Mouse (Mus musculus): ENCODE results near the gene Pdha1. TPM values are rescaled to one million over a fixed set of nuclear protein-coding genes. Genes with fewer than 3 reads are reported as not detected.
A peak's percentile ranks its signal among the peaks of the same experiment; 100 is the strongest.

Gene Pdha1
- polyA plus RNA-seq (2016; fragmentation: Nextera tagmentation; extraction: Ambion mirVana): 81.1 and 84.3 TPM in 2 replicates

DNA sequence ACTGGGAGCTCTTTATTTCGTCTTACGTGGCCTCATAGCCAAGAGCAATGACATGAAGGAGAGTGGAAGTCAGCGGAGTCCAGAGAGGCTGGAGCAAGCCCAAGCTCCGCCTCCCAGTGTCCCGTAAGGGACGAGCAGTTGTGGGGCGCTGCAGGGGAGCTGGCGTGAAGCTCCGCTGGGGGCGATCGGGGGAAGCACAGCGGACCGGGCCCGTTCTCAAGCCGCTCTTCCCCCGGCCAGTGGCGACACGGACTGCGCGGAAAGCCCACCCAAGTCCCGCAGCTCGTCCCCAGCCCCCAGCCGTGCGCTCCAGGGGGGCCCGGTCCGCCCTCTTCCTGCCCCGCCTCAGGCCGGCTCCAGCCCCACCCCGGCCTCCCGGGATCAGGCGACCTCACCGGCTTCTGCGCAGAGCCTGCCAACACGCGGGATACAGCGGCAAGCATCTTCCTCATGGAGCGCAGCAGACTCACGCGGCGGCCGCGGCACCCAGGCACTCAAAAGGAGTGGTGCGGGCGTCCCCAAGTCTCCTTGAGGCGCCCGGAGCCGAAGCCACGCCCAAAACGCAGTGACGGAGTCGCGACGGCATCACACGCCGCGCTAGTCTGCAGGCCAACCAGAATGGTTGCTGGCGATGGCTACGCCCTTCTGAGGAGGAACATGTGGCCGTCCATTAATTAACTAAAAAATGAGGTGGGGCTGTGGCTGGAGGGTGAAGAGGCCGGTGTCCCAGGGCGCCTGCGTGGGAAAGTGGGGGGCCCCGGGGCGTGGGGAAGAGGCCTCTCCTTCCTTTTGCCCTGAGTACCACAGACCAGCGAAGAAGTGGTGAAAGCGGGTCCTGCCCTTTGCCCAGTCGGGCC lies at the start of gene Pdha1:
Pdha1 (minus strand) TSS at position 553 of the 857 bp plus-strand sequence.
- Histone ChIP-seq H3K9ac (replicated peaks) (peak within 1 kb of the TSS; percentile 69), H3K4me1 (replicated peaks) (no peaks in the 10 kb centered on the region), H3K27me3 (peaks cover 23% of the 10 kb centered on the region), H3K36me3 (no peaks in the 10 kb centered on the region), H3K27ac (peak within 1 kb of the TSS; percentile 89), H3K4me2 (peak within 1 kb of the TSS; percentile 63), H3K4me3 (replicated peaks) (peak within 1 kb of the TSS; percentile 60), H3K9me3 (no peaks in the 10 kb centered on the region)
- peak; percentile 95 for ATAC-seq (ENCODE audit: insufficient number of reproducible peaks, insufficient read depth, low FRiP score, low TSS enrichment, low read depth)
- 14% methylated on average over 58 of the region's 67 CpGs for WGBS

DNA sequence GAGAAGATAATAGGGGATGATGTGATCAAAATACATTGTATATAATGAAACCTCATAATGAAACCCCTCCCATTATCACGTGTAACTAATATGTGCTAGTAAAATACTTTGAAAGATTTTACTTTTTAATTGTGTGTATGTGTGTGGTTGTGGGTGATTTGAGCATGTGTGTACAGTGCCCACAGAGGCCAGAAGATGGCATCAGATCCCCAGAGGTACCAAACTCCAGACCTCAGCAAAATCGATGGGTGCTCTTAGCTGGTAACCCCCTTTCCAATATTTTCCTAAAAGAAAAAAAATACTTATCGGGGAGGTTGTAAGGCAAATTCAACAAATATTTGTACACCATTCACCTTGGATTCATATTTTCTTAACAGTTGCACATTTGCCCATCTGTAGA lies 40.8 kb upstream of the Pdha1 start:
- Histone ChIP-seq H3K27ac (no peak overlapping the region), H3K4me1 (replicated peaks) (no peaks in the 10 kb centered on the region), H3K9me3 (no peaks in the 10 kb centered on the region), H3K4me2 (no peak overlapping the region), H3K36me3 (no peaks in the 10 kb centered on the region), H3K4me3 (replicated peaks) (no peak overlapping the region), H3K27me3 (peaks cover 22% of the 10 kb centered on the region), H3K9ac (replicated peaks) (no peak overlapping the region)
- no peak for ATAC-seq (ENCODE audit: insufficient number of reproducible peaks, insufficient read depth, low FRiP score, low TSS enrichment, low read depth)
- WGBS: 60% methylated on average over 3 of the region's 3 CpGs

DNA sequence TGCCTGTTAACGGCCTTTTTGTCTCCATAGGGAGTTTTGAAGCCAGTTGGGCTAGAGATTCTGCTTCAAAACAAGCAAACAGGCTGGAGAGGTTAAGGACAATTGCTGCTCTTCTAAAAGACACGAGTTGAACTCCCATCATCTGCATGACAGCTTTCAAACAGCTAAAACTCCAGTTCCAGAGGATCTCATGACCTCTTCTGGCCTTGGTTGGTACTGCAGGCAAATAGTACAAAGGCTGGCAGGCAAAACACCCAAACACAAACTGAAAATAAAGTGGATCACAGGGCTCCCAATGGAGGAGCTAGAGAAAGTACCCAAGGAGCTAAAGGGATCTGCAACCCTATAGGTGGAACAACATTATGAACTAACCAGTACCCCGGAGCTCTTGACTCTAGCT lies 31.9 kb upstream of the Pdha1 start:
- no peaks in the 10 kb centered on the region for H3K4me1 ChIP-seq (replicated peaks)
- H3K4me2 ChIP-seq: no peak overlapping the region
- H3K27ac ChIP-seq: no peak overlapping the region
- peaks cover 17% of the 10 kb centered on the region for H3K27me3 ChIP-seq
- no peak for ATAC-seq (ENCODE audit: insufficient number of reproducible peaks, insufficient read depth, low FRiP score, low TSS enrichment, low read depth)
- H3K36me3 ChIP-seq: no peaks in the 10 kb centered on the region
- WGBS: 23% methylated on average over 3 of the region's 3 CpGs
- H3K9ac ChIP-seq (replicated peaks): no peak overlapping the region
- no peaks in the 10 kb centered on the region for H3K9me3 ChIP-seq
- no peak overlapping the region for H3K4me3 ChIP-seq (replicated peaks)

DNA sequence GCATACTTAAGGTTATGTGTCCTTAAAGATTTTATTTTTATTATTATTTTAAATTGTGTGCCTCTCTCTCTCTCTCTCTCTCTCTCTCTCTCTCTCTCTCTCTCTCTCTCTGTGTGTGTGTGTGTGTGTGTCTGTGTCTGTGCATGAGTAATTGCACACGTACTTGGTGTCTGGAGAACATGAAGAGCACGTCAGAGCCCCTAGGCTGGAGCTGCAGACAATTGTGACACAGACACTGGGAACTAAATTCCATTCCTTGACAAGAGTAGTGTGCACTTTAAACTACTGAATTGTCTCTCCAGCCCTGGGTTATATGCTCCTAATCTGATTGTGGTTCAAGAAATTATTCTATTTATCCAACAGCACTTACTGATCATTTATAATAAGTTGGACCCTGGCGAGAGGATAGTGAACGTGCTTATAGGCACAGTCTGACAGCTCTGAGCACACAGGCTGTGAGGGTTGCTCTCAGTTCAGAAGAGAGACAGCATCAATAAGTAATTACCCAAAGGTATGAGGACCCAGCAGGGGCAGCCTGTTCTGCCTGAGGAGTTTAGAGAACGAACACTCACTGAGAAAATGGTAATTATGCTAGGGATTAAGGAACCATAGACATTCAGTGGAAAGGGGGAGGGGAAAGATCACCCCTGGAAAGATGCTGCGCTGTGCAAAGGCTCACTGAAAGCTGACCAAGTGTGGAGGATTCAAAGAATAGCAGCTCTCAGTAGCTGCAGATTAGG lies 28.2 kb upstream of the Pdha1 start:
- H3K4me1 ChIP-seq (replicated peaks): no peaks in the 10 kb centered on the region
- no peak for ATAC-seq (ENCODE audit: insufficient number of reproducible peaks, insufficient read depth, low FRiP score, low TSS enrichment, low read depth)
- H3K36me3 ChIP-seq: no peaks in the 10 kb centered on the region
- WGBS: 43% methylated on average over 6 of the region's 6 CpGs
- H3K9me3 ChIP-seq: no peaks in the 10 kb centered on the region
- H3K4me3 ChIP-seq (replicated peaks): no peak overlapping the region
- H3K27me3 ChIP-seq: peaks cover 20% of the 10 kb centered on the region
- H3K27ac ChIP-seq: no peak overlapping the region
- H3K4me2 ChIP-seq: no peak overlapping the region
- H3K9ac ChIP-seq (replicated peaks): no peak overlapping the region

DNA sequence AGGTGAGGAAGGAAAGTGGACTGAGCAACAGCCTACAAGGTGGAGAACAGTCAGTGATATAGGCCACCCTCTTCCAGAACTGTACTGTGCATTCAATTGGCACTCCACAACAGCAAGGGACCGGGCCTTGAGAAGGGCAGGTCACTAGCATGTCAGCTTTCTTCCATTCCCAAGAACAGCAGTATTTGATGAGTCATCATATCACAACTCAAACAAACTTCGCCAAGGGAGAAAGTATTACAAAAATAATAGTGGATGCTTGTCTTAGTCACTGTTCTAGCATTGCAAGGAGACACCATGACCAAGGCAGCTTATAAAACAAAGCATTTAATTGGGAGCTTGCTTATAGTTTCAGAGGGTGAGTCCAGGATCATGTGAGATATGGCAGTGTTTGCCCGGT lies 26.0 kb upstream of the Pdha1 start:
- Histone ChIP-seq H3K4me2 (no peak overlapping the region), H3K27ac (no peak overlapping the region), H3K4me1 (replicated peaks) (no peaks in the 10 kb centered on the region), H3K36me3 (no peaks in the 10 kb centered on the region), H3K4me3 (replicated peaks) (no peak overlapping the region), H3K27me3 (peaks cover 15% of the 10 kb centered on the region), H3K9me3 (no peaks in the 10 kb centered on the region), H3K9ac (replicated peaks) (no peak overlapping the region)
- WGBS: 82% methylated on average over 3 of the region's 3 CpGs
- no peak for ATAC-seq (ENCODE audit: insufficient number of reproducible peaks, insufficient read depth, low FRiP score, low TSS enrichment, low read depth)

DNA sequence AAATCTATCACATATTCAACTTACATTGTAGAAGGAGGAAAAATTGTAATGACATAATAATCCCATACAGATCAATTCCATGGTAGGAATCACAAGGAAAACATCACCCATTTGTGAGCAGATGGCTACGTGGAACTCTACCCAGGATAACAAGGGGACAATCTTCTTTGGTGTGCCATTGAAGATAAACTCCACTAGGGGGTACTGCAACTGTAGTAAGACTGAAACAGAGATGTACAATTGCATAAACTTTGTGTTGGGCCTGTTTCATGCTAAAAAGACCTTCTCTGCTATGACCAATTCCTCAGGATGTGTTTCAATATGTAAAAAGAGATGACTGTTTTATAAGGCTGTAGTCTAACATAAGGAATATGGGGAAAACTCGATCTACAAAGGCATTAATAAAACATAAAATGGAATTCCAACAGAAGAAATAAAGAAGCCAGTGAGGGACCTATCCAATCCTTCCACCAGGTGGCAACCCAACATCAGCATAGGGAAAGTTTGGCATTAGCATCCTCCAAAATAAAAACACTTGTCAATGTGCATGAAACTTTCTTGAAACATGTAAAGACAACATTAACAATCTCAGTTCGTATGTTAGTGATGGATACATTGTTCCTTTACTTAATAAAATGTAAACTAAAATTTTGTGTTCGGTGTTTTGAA lies 15.1 kb upstream of the Pdha1 start:
- no peak for ATAC-seq (ENCODE audit: insufficient number of reproducible peaks, insufficient read depth, low FRiP score, low TSS enrichment, low read depth)
- no peak overlapping the region for H3K9ac ChIP-seq (replicated peaks)
- no peak overlapping the region for H3K27ac ChIP-seq
- no peaks in the 10 kb centered on the region for H3K36me3 ChIP-seq
- no peak overlapping the region for H3K4me2 ChIP-seq
- 69% methylated on average over 4 of the region's 4 CpGs for WGBS
- H3K27me3 ChIP-seq: no peaks in the 10 kb centered on the region; the same call in 1 of the 2 replicates
- no peak overlapping the region for H3K4me3 ChIP-seq (replicated peaks)
- H3K4me1 ChIP-seq (replicated peaks): no peaks in the 10 kb centered on the region
- H3K9me3 ChIP-seq: no peaks in the 10 kb centered on the region

DNA sequence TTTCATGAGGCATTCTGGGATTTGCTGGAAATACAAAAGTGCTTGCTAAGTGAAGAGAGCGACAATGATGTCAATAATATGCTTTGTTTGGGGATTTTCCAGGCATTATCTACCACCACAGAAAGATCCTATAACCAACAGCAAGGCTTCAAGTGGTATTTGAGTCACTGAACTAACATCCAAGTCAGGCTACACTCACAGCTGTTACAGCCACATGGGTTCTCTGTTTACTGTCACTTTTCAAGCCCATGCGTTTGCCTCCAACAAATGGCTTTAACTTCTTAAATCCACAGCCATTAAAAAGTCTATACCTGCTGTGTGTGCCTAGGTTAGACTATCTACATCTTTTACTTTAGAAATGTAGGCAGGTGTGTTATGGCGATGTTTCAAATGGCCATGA lies 10.6 kb upstream of the Pdha1 start:
- no peaks in the 10 kb centered on the region; the same call in 1 of the 2 replicates for H3K27me3 ChIP-seq
- H3K9me3 ChIP-seq: no peaks in the 10 kb centered on the region
- H3K9ac ChIP-seq (replicated peaks): no peak overlapping the region
- ATAC-seq (ENCODE audit: insufficient number of reproducible peaks, insufficient read depth, low FRiP score, low TSS enrichment, low read depth): no peak
- H3K4me3 ChIP-seq (replicated peaks): no peak overlapping the region
- no peak overlapping the region for H3K27ac ChIP-seq
- no peak overlapping the region for H3K4me2 ChIP-seq
- WGBS: 78% methylated on average over 3 of the region's 3 CpGs
- no peaks in the 10 kb centered on the region for H3K4me1 ChIP-seq (replicated peaks)
- H3K36me3 ChIP-seq: no peaks in the 10 kb centered on the region

DNA sequence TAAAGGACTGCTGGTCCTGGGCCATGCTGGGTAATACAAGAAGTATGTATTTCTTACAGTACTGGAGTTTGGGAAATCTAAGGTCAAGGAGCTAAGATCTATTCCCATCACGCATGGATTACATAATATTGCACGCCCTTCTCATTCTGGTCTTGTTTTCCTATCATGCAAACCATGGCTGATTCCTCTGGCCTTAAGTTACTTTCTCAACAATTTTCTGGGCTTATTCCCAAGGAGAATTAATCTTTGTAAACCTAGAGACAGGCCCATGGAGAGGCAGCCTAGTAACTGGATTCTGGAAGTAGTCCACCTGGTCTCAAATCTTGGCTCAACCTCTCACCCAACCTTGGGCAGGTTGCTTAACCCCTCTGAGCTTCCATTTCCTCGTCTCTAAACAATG lies 9.2 kb upstream of the Pdha1 start:
- no peak overlapping the region for H3K4me3 ChIP-seq (replicated peaks)
- H3K9me3 ChIP-seq: no peaks in the 10 kb centered on the region
- no peaks in the 10 kb centered on the region for H3K36me3 ChIP-seq
- H3K4me1 ChIP-seq (replicated peaks): no peaks in the 10 kb centered on the region
- no peak overlapping the region for H3K9ac ChIP-seq (replicated peaks)
- 87% methylated on average over 3 of the region's 3 CpGs for WGBS
- ATAC-seq (ENCODE audit: insufficient number of reproducible peaks, insufficient read depth, low FRiP score, low TSS enrichment, low read depth): no peak
- no peaks in the 10 kb centered on the region for H3K27me3 ChIP-seq
- no peak overlapping the region for H3K27ac ChIP-seq
- H3K4me2 ChIP-seq: no peak overlapping the region

DNA sequence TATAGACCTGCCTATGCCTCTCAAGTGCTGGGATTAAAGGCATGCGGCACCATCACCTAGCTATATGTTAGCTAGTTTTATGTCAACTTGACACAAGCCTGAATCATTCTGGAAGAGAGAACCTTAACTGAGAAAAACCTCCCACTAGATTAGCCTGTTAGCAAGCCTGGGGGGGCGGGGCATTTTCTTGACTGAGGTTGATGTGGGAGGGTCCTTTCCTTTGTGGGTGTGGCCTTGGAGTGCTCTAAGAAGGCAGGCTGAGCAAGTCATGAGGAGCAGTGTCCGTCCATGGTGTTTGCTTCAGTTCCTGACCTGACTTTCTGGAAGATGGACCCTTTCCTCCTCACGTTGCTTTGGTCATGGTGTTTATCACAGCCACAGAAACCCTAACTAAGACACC lies 8.6 kb upstream of the Pdha1 start:
- Histone ChIP-seq H3K27ac (no peak overlapping the region), H3K9ac (replicated peaks) (no peak overlapping the region), H3K4me2 (no peak overlapping the region), H3K36me3 (no peaks in the 10 kb centered on the region), H3K4me3 (replicated peaks) (no peak overlapping the region), H3K9me3 (no peaks in the 10 kb centered on the region), H3K4me1 (replicated peaks) (no peaks in the 10 kb centered on the region), H3K27me3 (no peaks in the 10 kb centered on the region)
- no peak for ATAC-seq (ENCODE audit: insufficient number of reproducible peaks, insufficient read depth, low FRiP score, low TSS enrichment, low read depth)
- 84% methylated on average over 4 of the region's 4 CpGs for WGBS

DNA sequence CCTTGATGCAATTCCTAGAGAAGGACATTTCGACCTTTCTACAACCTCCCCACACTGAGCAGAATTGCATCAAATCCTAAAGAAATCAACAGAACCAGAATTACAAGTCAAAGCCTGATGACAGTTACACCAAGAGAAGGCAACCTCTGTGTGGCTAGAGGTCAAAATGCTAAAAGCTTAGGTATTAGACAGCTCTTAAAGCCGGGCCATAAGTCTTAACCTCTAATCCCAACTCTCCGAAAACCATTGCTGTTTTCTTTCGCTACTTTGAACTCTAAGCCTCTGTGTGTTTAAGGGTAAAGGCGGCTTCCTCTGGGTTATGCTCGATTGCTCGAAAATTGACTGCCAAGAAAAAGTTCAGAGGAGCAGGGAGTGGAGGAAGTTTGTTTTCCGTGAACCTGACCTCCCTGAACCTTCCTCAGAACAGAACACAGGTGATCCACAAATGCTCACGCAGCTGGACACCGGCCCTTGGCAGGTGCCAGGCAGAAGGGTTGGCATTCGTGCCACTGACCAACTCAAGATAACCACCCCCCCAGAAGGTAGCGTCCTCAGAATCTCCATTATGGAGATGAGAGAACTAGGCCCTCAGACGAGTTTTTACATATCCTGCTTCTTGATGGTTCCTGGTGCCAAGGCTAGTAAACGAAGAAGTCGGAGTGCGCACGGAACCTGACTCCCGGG lies 894 bp downstream of the Pdha1 start:
- Histone ChIP-seq H3K9me3 (no peaks in the 10 kb centered on the region), H3K27ac (no peak overlapping the region), H3K27me3 (peaks cover 23% of the 10 kb centered on the region), H3K4me3 (replicated peaks) (peak overlapping the region; percentile 60), H3K36me3 (no peaks in the 10 kb centered on the region), H3K9ac (replicated peaks) (peak overlapping the region; percentile 69), H3K4me2 (peak overlapping the region; percentile 63), H3K4me1 (replicated peaks) (no peaks in the 10 kb centered on the region)
- ATAC-seq (ENCODE audit: insufficient number of reproducible peaks, insufficient read depth, low FRiP score, low TSS enrichment, low read depth): no peak
- 21% methylated on average over 18 of the region's 18 CpGs for WGBS

DNA sequence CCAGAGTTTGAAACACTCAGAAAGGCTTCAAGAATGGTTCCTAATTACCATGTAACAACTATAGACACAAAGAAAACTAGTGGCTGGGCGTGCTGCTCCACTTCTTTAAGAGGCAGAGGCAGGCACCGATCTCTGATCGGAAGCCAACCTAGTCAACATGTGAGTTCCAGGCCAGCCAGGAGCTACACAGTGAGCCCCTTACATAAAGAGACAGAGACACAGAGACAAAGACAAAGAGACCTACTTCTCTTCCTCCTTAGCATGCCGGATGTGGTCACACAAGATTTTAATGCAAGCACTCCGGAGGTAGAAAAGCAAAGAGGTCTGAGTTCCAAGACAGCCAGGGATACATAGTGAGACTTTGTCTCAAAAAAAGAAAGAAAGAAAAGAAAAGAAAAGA lies 2.1 kb downstream of the Pdha1 start:
- peaks cover 23% of the 10 kb centered on the region for H3K27me3 ChIP-seq
- no peak overlapping the region for H3K9ac ChIP-seq (replicated peaks)
- 32% methylated on average over 5 of the region's 5 CpGs for WGBS
- H3K36me3 ChIP-seq: peaks cover 8% of the 10 kb centered on the region; the same call in 1 of the 2 replicates
- no peaks in the 10 kb centered on the region for H3K4me1 ChIP-seq (replicated peaks)
- H3K4me2 ChIP-seq: peak overlapping the region; percentile 63
- H3K9me3 ChIP-seq: no peaks in the 10 kb centered on the region
- no peak overlapping the region for H3K27ac ChIP-seq
- peak overlapping the region; percentile 22 for H3K4me3 ChIP-seq (replicated peaks)
- ATAC-seq (ENCODE audit: insufficient number of reproducible peaks, insufficient read depth, low FRiP score, low TSS enrichment, low read depth): no peak

Data from limb, embryonic 12.5 days (tissue).